Mouse (Mus musculus): ENCODE results near the gene Neurod2.

- TF ChIP-seq MAFK (IDR thresholded peaks at IDR 0.05; ENCODE audit: insufficient read depth, low read depth, low read length) (no peak), HCFC1 (IDR thresholded peaks at IDR 0.05; ENCODE audit: borderline replicate concordance, insufficient read depth, low read length) (no peak)
Measured at GRCm38 (mm10) chr11:98348083-98348961, 18.9 kb upstream of the Neurod2 start, which contains the start of gene Ppp1r1b.
